Mouse (Mus musculus) erythroblast, embryonic 14.5 days (primary cell): Measurements from ENCODE around the gene Sdsl.

ENCODE experiments used
- GATA1 ChIP-seq: IDR thresholded peaks from 2 replicates; pipeline ENCODE4 v1.6.1; 2012; ENCODE audit warnings: low read length, inconsistent platforms, mixed read lengths
- TAL1 ChIP-seq: IDR thresholded peaks from 3 replicates; pipeline ENCODE4 v1.6.1; 2012; ENCODE audit warnings: low read length, inconsistent platforms, mixed read lengths

DNA sequence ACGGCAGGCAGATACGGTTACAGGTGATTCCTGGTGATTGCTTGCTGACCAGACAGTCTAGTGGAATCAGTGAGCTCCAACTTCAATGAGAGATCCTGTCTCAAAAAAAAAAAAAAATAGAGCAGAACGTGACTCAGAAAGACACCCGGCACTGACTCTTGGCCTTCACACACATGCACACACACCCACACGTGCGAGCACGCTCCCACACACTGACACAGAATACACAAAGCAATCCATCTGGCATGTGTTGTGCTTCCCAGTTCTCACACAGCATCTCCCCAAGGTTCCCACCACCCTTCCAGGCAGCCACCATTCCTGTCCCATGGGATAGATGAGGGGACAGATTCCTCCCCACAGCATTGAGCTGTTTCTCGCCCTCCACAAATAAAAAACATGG is 52.5 kb downstream of the Sdsl start:
- no peak for TF ChIP-seq GATA1
- TF ChIP-seq TAL1 = no peak
